Mouse (Mus musculus): ENCODE measurements around the gene Mrpl27.
"Not testable (repeated sequence)": the region's sequence is repeated elsewhere in the genome, so short reads cannot be mapped to it uniquely, and the experiment has no call there.

Mrpl27 gene

DNA sequence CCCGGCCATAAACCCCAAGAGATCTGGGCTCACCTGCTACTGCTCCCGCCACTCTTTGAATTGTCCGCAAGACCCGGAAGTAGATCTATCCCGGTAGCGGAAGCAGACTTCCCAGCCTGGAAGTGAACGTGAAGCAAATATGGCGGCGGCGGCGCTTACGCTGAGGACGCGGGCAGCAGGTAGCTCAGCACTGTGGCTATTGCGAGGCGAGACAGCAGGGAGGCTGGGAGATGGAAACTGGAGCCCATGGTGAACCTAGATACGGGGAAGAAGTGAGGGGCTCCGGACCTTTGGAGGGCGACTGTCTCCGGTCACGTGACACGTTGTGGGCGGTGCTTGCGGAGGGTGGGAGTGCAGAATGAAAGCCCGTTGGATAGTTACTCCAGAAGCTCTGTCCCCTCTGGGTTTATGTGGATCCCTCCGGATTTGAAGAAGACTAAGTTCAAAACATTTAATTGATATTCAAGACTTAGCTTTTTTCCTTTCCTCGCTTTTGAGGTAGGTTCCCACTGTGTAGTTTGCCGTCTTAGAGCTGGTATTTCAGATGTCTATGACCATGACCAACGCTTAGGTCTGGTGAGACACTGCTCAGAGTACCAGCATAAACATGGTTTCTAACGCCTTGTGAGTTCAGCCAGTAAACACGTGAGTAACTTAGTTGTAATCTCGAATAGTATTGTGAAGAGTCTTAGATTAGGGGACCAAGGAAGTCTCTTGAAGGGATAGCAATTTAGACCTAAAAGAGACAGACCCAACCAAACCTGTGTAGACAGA is at the start of gene Mrpl27, which contains the start of gene Eme1:
Gene Mrpl27, plus strand, starts transcription at position 105 of the 774 bp plus-strand sequence.
Gene Eme1, minus strand, starts transcription at position 302 of the 774 bp plus-strand sequence.
- in situ Hi-C loops (cut with MboI, MseI) = no loop called here

GRCm38 (mm10) chr11:94610744-94611740 is 42.5 kb upstream of the Mrpl27 start:
- in situ Hi-C loops (cut with MboI, MseI) = no loop called here

DNA sequence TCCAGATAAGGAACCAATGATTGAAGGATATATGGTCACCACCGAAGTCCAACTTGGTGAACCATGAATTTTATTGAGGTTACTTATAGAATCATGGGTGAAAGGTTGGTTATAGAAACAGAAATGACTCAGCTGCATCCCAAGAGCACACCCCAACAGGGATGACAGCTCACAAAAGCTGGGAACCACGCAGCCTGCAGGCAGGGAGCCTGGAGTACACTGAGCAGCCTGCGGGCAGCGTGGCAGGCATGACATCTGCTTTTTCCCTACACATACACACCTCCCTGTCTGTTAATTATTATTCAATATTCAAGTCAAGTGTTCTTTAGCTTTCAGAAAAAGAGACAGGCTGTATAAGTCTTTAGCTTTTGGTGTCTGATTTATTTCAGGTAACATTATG is 39.0 kb upstream of the Mrpl27 start:
- in situ Hi-C loops (cut with MboI, MseI) = no loop called here

DNA sequence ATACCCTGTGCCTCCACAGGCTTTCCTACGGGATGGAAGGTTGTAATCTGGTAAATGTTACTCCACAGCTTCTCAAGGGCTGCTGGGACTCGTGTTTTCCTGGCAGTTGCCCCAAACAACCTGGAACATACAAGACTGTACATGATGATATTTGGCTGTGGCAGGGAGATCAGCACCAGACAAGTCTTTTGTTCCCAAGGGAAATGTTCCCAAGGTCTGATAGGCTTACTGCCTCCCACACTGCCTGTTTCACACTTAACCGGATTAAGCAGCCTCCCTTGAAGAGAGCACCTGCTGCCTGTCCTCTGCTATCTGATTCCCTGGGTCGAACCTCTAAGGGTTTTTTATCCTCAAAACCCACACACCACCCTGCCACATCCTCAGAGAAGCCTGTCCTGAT is 38.1 kb upstream of the Mrpl27 start:
- in situ Hi-C loops (cut with MboI, MseI) = no loop called here

DNA sequence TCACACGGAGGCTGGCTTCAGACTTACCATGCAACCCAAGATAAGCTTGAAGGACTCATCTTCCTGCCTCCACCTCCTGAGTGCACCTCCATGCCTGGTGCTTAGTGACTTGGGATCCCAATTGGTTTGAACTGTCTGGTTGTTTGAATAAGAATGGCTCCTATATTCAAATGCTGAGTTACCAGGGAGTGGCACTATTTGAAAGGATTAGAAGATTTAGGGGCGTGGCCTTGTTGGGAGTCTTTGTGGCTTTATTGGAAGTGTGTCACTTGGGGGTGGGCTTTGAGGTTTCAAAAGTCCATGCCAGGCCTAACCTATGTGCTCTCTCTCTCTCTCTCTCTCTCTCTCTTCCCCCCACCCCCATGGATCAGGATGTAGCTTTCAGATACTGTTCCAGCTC is 35.9 kb upstream of the Mrpl27 start:
- in situ Hi-C loops (cut with MboI, MseI) = no loop called here

DNA sequence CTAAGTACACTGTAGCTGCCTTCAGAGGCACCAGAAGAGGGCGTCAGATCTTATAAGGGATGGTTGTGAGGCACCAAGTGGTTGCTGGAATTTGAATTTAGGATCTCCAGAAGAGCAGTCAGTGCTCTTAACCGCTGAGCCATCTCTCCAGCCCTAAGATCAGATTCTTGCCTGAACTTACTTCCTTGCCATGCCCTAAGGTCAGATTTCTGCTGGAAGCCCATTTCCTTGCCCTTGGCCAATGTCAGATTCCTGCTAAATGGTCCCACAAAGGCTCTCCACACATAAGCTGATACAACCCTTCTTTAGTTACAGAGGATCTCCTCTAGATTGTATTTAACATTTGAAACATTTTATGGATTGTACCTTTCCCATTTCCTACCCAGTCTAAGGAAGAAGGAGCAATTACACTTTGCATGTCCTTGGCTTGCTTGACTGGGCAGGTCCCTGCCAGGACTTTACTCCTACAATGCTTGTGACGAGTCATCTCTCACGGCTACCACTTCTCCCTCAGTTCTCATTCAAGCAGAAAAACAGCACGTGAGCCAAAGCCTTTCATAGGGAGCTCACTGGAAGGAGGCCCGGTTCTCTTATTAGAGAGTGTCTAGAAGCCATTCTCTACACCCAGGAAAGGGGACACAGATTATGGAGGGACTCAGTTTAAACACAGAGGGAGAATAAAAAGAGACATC is 32.7 kb upstream of the Mrpl27 start:
- in situ Hi-C loops (cut with MboI, MseI) = no loop called here

- in situ Hi-C loops (cut with MboI, MseI) = no loop called here
These were observed 32.1 kb upstream of the Mrpl27 start for GRCm38 (mm10) chr11:94621458-94621852.

GRCm38 (mm10) chr11:94622162-94622561 is 31.4 kb upstream of the Mrpl27 start:
- in situ Hi-C loops (cut with MboI, MseI) = no loop called here

- in situ Hi-C loops (cut with MboI, MseI) = no loop called here
These were observed 24.2 kb upstream of the Mrpl27 start, which contains the start of gene Lrrc59 for GRCm38 (mm10) chr11:94629199-94629883. Gene Lrrc59, plus strand, starts transcription at chr11:94629767.

DNA sequence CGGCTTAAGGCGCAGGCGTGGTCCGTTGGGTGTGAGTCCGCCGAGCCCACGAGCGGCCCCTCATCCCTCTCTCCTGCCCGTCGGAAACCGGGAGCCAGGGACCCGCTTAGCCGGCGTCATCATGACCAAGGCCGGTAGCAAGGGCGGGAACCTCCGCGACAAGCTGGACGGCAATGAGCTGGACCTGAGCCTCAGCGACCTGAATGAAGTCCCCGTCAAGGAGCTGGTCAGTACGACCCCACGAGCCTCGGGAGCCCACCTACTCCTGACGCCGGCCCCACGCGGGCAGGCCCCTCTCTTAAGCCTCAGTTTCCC is 23.7 kb upstream of the Mrpl27 start:
- in situ Hi-C loops (cut with MboI, MseI) = no loop called here

DNA sequence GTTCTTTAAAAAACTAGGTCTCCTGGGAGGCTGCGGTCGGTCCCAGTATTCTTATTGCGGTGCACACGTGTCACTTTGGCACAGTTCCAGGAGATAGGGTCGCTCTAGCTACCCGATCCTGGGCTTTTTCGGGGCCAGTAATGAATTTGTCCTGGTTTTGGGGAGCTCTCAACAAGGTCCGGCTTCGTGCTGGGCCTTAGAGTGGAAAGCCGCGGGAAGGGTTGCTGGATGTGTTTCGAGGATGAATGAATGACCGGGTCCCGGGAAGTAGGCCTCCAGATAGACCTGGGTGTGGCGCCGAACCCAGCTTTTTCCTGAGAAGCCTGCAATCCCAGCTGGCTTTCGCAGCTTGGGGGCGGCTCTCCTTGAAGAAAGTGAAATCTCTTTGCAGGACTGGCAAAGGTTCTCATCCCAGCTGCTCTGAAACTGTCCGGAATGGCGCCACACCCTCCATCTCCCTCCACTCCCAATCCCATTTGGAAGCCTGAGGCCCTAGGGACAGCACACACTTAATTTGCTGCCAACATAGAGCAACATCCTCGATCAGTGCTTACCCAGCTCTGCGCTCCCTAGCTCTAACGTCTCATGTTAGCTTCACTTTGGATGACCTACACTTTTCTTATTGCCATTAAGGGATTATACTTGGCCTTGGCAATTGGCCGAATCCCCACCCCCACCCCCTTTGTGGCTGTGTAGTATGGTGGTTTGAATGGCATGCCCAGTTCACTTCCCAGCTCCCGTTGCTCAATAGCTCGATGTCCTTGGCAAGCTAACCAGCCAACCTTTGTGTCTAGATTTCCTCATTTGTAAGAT is 23.2 kb upstream of the Mrpl27 start:
- in situ Hi-C loops (cut with MboI, MseI) = no loop called here

GRCm38 (mm10) chr11:94631969-94632368 is 21.6 kb upstream of the Mrpl27 start:
- in situ Hi-C loops (cut with MboI, MseI) = no loop called here

GRCm38 (mm10) chr11:94632988-94633387 is 20.6 kb upstream of the Mrpl27 start:
- in situ Hi-C loops (cut with MboI, MseI) = no loop called here

- in situ Hi-C loops (cut with MboI, MseI) = no loop called here
These were observed 19.1 kb upstream of the Mrpl27 start for GRCm38 (mm10) chr11:94634431-94634830.

DNA sequence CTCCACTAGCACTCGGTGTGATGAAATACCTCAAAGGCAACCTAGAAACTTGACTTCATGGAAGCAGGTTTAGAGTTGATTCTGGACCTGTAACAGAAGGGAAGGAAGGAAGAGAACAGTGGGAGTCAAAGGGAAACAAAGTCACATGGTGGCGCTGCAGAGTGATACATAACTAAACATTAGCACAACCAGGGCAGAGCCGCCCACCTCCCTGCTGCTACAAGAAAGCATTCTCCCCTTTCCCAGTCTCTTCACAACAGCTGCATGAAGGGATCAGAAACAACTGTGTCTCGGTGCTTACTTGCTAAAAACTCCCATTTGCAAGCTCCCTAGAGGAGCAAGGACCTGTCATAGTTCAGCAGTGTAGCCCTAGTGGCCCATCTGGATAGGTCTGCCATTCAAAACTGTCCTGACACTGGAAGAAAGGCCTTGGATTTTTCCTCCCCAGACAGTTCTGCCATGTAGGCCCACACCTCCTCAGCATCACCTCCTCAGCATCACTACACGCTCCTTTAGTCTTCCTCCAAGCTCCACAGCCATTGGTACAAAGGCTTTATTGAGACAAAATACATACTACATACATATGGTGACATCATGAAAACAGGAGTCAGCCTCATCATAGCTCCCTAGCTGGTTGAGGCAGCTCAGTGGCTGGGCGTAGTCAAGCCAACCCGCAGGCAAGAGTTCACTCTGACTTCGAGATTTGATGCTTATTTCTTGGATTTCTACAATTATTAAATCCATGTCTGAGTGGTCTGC is 8.9 kb upstream of the Mrpl27 start:
- in situ Hi-C loops (cut with MboI, MseI) = no loop called here

DNA sequence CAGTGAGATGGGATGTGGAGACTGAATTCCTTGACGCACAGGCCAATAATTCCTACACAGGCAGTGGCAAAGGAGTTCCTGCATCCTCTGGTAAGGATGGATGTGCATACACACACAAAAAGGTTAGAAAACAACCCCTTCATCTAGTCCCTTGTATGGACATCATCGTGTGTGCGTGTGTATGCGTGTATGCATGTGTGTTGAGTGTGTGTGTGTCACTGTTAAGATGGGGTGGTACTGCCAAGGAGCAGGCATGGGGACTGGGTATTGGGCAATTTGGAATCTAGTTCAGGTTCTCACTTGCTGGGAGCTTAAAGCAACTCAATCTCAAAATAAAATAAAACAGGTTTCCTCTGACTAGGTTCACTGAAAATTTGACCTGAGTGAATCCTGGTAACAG is 7.1 kb upstream of the Mrpl27 start:
- in situ Hi-C loops (cut with MboI, MseI) = no loop called here

DNA sequence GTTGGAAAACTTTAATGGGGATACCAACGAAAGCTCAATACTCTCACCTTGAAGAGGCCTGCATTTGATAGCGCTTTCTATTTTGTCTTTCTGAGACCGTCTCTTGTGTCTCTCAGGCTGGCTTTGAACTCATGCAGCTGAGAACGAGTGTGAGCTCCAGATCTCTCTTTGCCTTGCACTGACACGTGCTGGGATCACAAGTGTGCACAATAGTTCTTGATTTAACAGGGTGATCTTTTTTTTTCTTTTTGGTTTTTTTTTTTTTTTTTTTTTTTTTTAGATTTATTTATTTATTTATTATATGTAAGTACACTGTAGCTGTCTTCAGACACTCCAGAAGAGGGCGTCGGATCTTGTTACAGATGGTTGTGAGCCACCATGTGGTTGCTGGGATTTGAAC is 2.3 kb upstream of the Mrpl27 start:
- in situ Hi-C loops (cut with MboI, MseI) = not testable (repeated sequence)

DNA sequence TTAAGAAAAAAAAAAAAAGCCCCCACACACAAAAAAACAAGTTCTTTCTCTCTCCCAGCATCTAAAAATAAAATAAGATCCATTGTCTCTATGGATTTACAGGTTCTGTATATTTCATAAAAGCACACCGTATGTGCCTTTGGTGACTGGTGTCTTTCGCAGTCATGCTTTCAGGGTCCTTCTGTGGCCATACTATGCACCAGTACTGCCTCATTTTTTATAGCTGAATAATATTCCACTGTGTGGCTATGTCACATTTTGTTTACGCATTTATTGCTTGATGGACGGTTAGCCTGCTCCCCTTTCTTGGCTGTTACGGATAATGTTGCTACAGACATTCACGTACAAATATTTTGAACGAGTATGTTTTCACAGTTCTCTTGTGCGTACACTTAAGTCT is 594 bp upstream of the Mrpl27 start:
- in situ Hi-C loops (cut with MboI, MseI) = no loop called here

GRCm38 (mm10) chr11:94661344-94661743 is 7.8 kb downstream of the Mrpl27 start:
- in situ Hi-C loops (cut with MboI, MseI) = no loop called here

GRCm38 (mm10) chr11:94665281-94665680 is 11.7 kb downstream of the Mrpl27 start:
- in situ Hi-C loops (cut with MboI, MseI) = no loop called here

All from T-helper 1 cell (primary cell).